ENCODE assay signal across 11 mouse cellular contexts in genomic region chr2:50127513-50128175, GRCm38 (mm10).
A peak's percentile ranks its signal among the peaks of the same experiment; 100 is the strongest.
DNase-seq lines count a peak whose midpoint lies in the region; ATAC-seq lines count a peak whose summit lies in the region.
"Had no signal": no experiment of that assay in that cellular context is flagged by ENCODE, and none has a peak within 500 bp of the region (broad histone marks: within the 10 kb centered on the region; RNA-seq: fewer than 3 reads in every experiment).

No protein-coding gene starts in this region.

- H3K4me3 ChIP-seq in neural tube, embryonic 15.5 days (replicated peaks): no peak overlapping the region
- H3K4me3 ChIP-seq in hindbrain, embryonic 13.5 days: no peak overlapping the region
- no peak overlapping the region for H3K4me3 ChIP-seq in neural tube, embryonic 12.5 days
- H3K4me3 ChIP-seq: liver, embryonic 15.5 days had no signal

- H3K36me3 ChIP-seq in neural tube, embryonic 15.5 days: no peaks in the 10 kb centered on the region
- H3K36me3 ChIP-seq in hindbrain, embryonic 13.5 days: no peaks in the 10 kb centered on the region
- H3K36me3 ChIP-seq in neural tube, embryonic 12.5 days: no peaks in the 10 kb centered on the region
- H3K36me3 ChIP-seq: liver, embryonic 15.5 days had no signal

- H3K9me3 ChIP-seq in neural tube, embryonic 15.5 days (replicated peaks): no peaks in the 10 kb centered on the region
- H3K9me3 ChIP-seq in hindbrain, embryonic 13.5 days: no peaks in the 10 kb centered on the region
- no peaks in the 10 kb centered on the region for H3K9me3 ChIP-seq in neural tube, embryonic 12.5 days
- H3K9me3 ChIP-seq: liver, embryonic 15.5 days had no signal

- peaks cover 12% of the 10 kb centered on the region for H3K4me1 ChIP-seq in neural tube, embryonic 15.5 days
- peaks cover 22% of the 10 kb centered on the region for H3K4me1 ChIP-seq in hindbrain, embryonic 13.5 days (replicated peaks)
- H3K4me1 ChIP-seq in neural tube, embryonic 12.5 days: peaks cover 7% of the 10 kb centered on the region; the same call in 1 of the 2 replicates
- H3K4me1 ChIP-seq: liver, embryonic 15.5 days had no signal

- H3K27me3 ChIP-seq in neural tube, embryonic 15.5 days (replicated peaks): no peaks in the 10 kb centered on the region
- no peaks in the 10 kb centered on the region for H3K27me3 ChIP-seq in hindbrain, embryonic 13.5 days
- no peaks in the 10 kb centered on the region for H3K27me3 ChIP-seq in neural tube, embryonic 12.5 days (replicated peaks)
- H3K27me3 ChIP-seq: liver, embryonic 15.5 days had no signal

- H3K4me2 ChIP-seq in neural tube, embryonic 15.5 days: no peak overlapping the region
- H3K4me2 ChIP-seq in hindbrain, embryonic 13.5 days: no peak overlapping the region
- no peak overlapping the region for H3K4me2 ChIP-seq in neural tube, embryonic 12.5 days (replicated peaks)
- H3K4me2 ChIP-seq: heart, embryonic 11.5 days; liver, embryonic 15.5 days had no signal

- H3K27ac ChIP-seq in neural tube, embryonic 15.5 days (replicated peaks): no peak overlapping the region
- H3K27ac ChIP-seq in hindbrain, embryonic 13.5 days: no peak overlapping the region
- no peak overlapping the region for H3K27ac ChIP-seq in neural tube, embryonic 12.5 days
- H3K27ac ChIP-seq: liver, embryonic 15.5 days had no signal

- no peak for ATAC-seq in neural tube, embryonic 15.5 days (ENCODE audit: low FRiP score)
- ATAC-seq in hindbrain, embryonic 13.5 days (ENCODE audit: low FRiP score): peak; percentile 78
- peak; percentile 78 for ATAC-seq in neural tube, embryonic 12.5 days (ENCODE audit: low FRiP score, low read depth)

- 58% methylated on average over 9 of the region's 9 CpGs for WGBS in neural tube, embryonic 15.5 days
- WGBS in hindbrain, embryonic 13.5 days: 60% methylated on average over 9 of the region's 9 CpGs
- WGBS in neural tube, embryonic 12.5 days: 66% methylated on average over 9 of the region's 9 CpGs

- peak; percentile 11 for DNase-seq in neural tube, embryonic 10.5 days (ENCODE audit: extremely low spot score, low spot score)
- DNase-seq in cerebellum, adult 9-10 months: peak; percentile 58
- DNase-seq in adrenal gland, postnatal 10 days: no peak
- DNase-seq in spleen, adult 12 weeks (ENCODE audit: low spot score): no peak
- DNase-seq in adrenal gland, postnatal 25 days: no peak
- DNase-seq: kidney, postnatal 10 days had no signal

- H3K9ac ChIP-seq in neural tube, embryonic 15.5 days (replicated peaks): no peak overlapping the region
- H3K9ac ChIP-seq in hindbrain, embryonic 13.5 days: no peak overlapping the region
- H3K9ac ChIP-seq in neural tube, embryonic 12.5 days: no peak overlapping the region
- H3K9ac ChIP-seq: liver, embryonic 15.5 days had no signal

Comparison
In these comparisons a context has a peak if more than half of its experiments do, and no peak if none do; other contexts are left out.
1. DNase-seq: peak in neural tube, embryonic 10.5 days (single experiment) and cerebellum, adult 9-10 months (single experiment); none in adrenal gland, postnatal 10 days (single experiment), spleen, adult 12 weeks (single experiment) and adrenal gland, postnatal 25 days (single experiment).